Mouse (Mus musculus) intestine, postnatal 0 days (tissue): ENCODE results near the gene Abcc9. TPM values are rescaled to one million over a fixed set of nuclear protein-coding genes. Genes with fewer than 3 reads are reported as not detected.

Experiments used
- ATAC-seq: fragments of 200-750 bp; cut with Nextera tagmentation; 2 replicates; pipeline ENCODE4 v1.8.0; 2017; ENCODE audit warnings: mild to moderate bottlenecking, moderate TSS enrichment, moderate library complexity
- H3K27ac ChIP-seq: fragments of 300-500 bp; sonication (generic); 2 replicates; pipeline ENCODE4 v1.5.1; 2014; ENCODE audit warnings: mild to moderate bottlenecking, low read depth, low read length, moderate library complexity
- H3K27me3 ChIP-seq: fragments of 300-500 bp; sonication (generic); replicated peaks from 2 replicates; pipeline ENCODE4 v1.6.1; 2014; ENCODE audit warnings: low read length, mixed read lengths; ENCODE audit not compliant: control insufficient read depth, insufficient read depth
- H3K36me3 ChIP-seq: fragments of 300-500 bp; sonication (generic); 2 replicates; pipeline ENCODE4 v1.6.1; 2014; ENCODE audit warnings: mild to moderate bottlenecking, moderate library complexity; ENCODE audit not compliant: control insufficient read depth, insufficient read depth
- H3K4me1 ChIP-seq: fragments of 300-500 bp; sonication (generic); replicated peaks from 2 replicates; pipeline ENCODE4 v1.6.1; 2014; ENCODE audit warnings: antibody characterized with exemption, low read length, mixed read lengths; ENCODE audit not compliant: control insufficient read depth, insufficient read depth
- H3K4me2 ChIP-seq: fragments of 300-500 bp; sonication (generic); replicated peaks from 2 replicates; pipeline ENCODE4 v1.6.1; 2014; ENCODE audit warnings: low read depth, mild to moderate bottlenecking, moderate library complexity
- H3K4me3 ChIP-seq: fragments of 300-500 bp; sonication (generic); 2 replicates; pipeline ENCODE4 v1.5.1; 2014; ENCODE audit warnings: low read depth, low read length
- H3K9ac ChIP-seq: fragments of 300-500 bp; sonication (generic); 2 replicates; pipeline ENCODE4 v1.6.1; 2014; ENCODE audit warnings: mild to moderate bottlenecking, low read depth, low read length
- H3K9me3 ChIP-seq: fragments of 300-500 bp; sonication (generic); 2 replicates; pipeline ENCODE4 v1.6.1; 2016; ENCODE audit warnings: mixed run types; ENCODE audit not compliant: control insufficient read depth
- CTCF ChIP-seq: sonication (generic); IDR thresholded peaks from 2 replicates; pipeline ENCODE4 v1.5.1; 2016; ENCODE audit warnings: low read depth, mild to moderate bottlenecking, control low read depth, antibody characterized with exemption, moderate library complexity
- WGBS: fragments of 180-500 bp; shearing (Covaris S2); extraction: QIAGEN DNeasy Blood & Tissue Kit; methylation state at CpG from one replicate; pipeline ENCODE4 v1.1.7; 2014; 5-methylcytosine and 5-hydroxymethylcytosine counted together
- polyA plus RNA-seq: library from polyadenylated mRNA; unstranded; fragments of >200 nt; fragmentation: Nextera tagmentation; extraction: Ambion mirVana; gene quantifications from 2 replicates; pipeline ENCODE4 v1.2.1, GENCODE M21; 2015

Abcc9 gene
- polyA plus RNA-seq, 1 experiment from 2014 or later, result 5.0 TPM

DNA sequence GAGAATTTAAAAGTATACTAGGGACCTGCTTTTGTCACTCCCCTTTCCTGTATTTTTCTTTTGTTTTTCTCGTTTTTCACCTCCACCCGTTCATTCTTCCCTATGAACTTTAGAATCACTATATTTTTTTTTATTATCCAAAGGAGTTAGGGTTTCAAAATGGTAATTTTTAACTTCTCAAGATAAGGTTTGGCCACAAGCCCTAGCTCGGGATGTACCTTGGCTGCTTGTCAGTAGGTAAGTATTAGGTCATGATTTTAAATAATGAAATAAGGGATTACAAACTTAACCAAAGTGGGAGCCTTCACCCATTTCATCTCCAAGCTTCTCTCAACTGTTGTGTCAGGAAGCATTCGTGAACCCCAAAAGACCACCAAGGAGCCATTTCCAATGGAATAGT is 23.9 kb upstream of the Abcc9 start:
- H3K36me3 ChIP-seq, result no peaks in the 10 kb centered on the region
- H3K9me3 ChIP-seq, result peaks cover 5% of the 10 kb centered on the region; the same call in 1 of the 2 replicates
- H3K4me1 ChIP-seq, result no peaks in the 10 kb centered on the region
- no peak overlapping the region for H3K9ac ChIP-seq
- ATAC-seq, result no peak
- 65% methylated on average over 4 of the region's 4 CpGs for WGBS
- H3K27me3 ChIP-seq, result no peaks in the 10 kb centered on the region
- H3K27ac ChIP-seq, result no peak overlapping the region
- no peak for TF ChIP-seq CTCF
- no peak overlapping the region for H3K4me2 ChIP-seq
- no peak overlapping the region for H3K4me3 ChIP-seq

DNA sequence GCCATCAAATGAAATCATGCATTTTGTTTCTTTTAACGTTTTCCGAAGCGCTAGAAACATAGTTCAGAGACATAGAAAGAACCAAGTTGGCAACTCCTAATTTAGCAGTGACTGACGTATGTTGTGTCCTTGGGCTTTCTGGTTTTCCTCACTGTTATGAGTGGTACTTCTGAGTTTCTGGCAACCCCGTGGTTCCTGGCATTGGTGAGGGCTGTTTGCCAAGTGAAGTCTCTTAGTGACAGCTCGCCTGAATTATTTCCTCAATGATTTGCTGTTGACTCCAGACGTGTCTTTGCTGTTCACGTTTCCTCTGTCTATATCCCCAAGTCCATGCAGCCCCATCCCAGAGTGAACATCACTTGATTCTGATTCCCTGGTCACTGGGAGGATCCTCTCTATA is 19.6 kb upstream of the Abcc9 start:
- Histone ChIP-seq H3K9ac (no peak overlapping the region), H3K36me3 (no peaks in the 10 kb centered on the region), H3K4me3 (no peak overlapping the region), H3K4me1 (no peaks in the 10 kb centered on the region), H3K27me3 (no peaks in the 10 kb centered on the region), H3K27ac (no peak overlapping the region), H3K4me2 (no peak overlapping the region), H3K9me3 (peaks cover 5% of the 10 kb centered on the region; the same call in 1 of the 2 replicates)
- whole genome bisulfite sequencing, result 75% methylated on average over 8 of the region's 8 CpGs
- no peak for TF ChIP-seq CTCF
- ATAC-seq, result no peak

DNA sequence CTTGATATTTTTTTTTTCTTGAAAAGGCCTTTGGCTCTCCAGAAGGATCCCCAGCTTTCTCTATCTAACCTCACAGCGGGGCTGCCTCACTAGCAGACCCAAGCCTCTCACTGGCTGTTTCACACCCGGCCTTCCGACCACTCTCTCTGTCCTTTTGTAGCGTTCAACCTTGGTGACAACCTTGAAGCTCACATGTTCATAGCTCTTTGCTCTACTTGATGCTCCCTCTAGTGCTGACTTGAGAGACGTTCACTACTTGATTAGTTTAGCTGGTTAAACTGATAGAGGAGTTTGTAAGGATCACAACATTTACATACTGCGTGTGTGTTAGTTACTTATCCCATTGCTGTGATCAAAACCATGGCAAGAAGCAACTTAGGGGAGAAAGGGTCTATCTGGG is 18.5 kb upstream of the Abcc9 start:
- Histone ChIP-seq H3K27me3 (no peaks in the 10 kb centered on the region), H3K27ac (no peak overlapping the region), H3K4me3 (no peak overlapping the region), H3K36me3 (no peaks in the 10 kb centered on the region), H3K4me1 (no peaks in the 10 kb centered on the region), H3K9ac (no peak overlapping the region), H3K9me3 (peaks cover 5% of the 10 kb centered on the region; the same call in 1 of the 2 replicates), H3K4me2 (no peak overlapping the region)
- TF ChIP-seq CTCF, result peak; percentile 47
- no peak for ATAC-seq
- 71% methylated on average over 6 of the region's 6 CpGs for WGBS

DNA sequence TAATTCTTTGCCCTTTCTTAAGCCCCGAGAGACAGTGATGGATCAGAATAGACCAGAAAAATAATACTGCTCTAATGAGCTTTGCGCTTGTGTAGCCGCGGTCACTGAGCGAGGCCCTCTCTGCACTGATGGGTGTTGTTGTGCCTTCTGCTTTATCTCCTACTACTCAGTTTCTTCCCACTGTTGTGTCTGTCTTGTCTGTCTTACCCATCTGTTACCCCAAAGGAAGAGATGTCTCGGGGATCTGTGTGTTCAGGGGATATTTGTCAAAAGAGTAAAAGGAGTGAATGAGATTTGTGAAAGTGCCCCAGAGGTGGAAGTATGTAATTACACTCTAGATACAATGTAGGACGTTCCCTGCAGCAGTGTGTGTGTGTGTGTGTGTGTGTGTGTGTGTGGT is 16.1 kb upstream of the Abcc9 start:
- Histone ChIP-seq H3K9ac (no peak overlapping the region), H3K4me1 (no peaks in the 10 kb centered on the region), H3K27ac (no peak overlapping the region), H3K4me3 (no peak overlapping the region), H3K4me2 (no peak overlapping the region), H3K9me3 (peaks cover 5% of the 10 kb centered on the region; the same call in 1 of the 2 replicates), H3K27me3 (no peaks in the 10 kb centered on the region), H3K36me3 (no peaks in the 10 kb centered on the region)
- WGBS, result 62% methylated on average over 7 of the region's 7 CpGs
- peak; percentile 48 for TF ChIP-seq CTCF
- no peak for ATAC-seq

DNA sequence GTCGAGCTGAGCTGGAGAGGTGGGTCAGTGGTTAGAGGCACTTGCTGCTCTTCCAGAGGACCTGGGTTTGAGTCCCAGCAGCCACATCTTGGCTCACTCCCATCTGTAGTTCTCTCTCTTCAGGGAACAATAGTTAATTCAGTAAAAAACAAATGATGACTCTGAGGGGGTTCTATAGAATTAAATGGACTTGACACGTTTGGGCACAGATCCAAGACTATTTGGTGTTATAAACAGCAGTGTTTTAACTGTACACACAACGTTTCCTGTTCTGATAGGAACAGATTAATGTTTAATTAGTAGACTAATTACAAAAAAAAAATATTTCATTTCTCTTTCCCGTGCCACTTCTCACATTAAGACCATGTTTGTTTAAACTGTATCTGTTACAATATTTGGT is 15.1 kb upstream of the Abcc9 start:
- WGBS, result 42% methylated on average over 4 of the region's 4 CpGs
- Histone ChIP-seq H3K4me3 (no peak overlapping the region), H3K36me3 (no peaks in the 10 kb centered on the region), H3K4me1 (no peaks in the 10 kb centered on the region), H3K27ac (no peak overlapping the region), H3K4me2 (no peak overlapping the region), H3K27me3 (no peaks in the 10 kb centered on the region), H3K9me3 (no peaks in the 10 kb centered on the region), H3K9ac (no peak overlapping the region)
- ATAC-seq, result no peak
- no peak for TF ChIP-seq CTCF

DNA sequence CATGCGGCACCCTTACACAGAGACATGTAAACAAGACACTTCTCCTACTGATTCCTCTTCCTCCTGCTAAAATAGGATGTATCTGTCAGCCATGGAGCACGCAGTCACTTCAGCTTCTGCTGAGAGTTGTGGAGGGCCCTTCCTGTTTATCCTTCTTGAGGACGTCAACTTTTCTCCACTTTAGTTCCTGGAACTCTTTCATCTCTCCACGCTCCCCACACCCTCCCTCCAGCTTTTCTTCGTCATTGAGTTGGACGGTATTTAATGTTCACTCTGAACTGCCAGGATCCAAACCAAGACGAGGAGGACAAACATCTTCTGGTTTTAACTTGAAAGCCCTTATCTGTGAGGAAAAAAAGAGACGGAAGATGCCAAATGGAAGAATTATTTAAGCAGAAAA is 12.9 kb upstream of the Abcc9 start:
- H3K4me3 ChIP-seq, result no peak overlapping the region
- 59% methylated on average over 8 of the region's 8 CpGs for WGBS
- H3K9ac ChIP-seq, result no peak overlapping the region
- H3K27me3 ChIP-seq, result no peaks in the 10 kb centered on the region
- no peak overlapping the region for H3K4me2 ChIP-seq
- no peaks in the 10 kb centered on the region for H3K9me3 ChIP-seq
- TF ChIP-seq CTCF, result no peak
- H3K27ac ChIP-seq, result no peak overlapping the region; the same call in 1 of the 2 replicates
- no peak for ATAC-seq
- H3K36me3 ChIP-seq, result no peaks in the 10 kb centered on the region
- H3K4me1 ChIP-seq, result no peaks in the 10 kb centered on the region

DNA sequence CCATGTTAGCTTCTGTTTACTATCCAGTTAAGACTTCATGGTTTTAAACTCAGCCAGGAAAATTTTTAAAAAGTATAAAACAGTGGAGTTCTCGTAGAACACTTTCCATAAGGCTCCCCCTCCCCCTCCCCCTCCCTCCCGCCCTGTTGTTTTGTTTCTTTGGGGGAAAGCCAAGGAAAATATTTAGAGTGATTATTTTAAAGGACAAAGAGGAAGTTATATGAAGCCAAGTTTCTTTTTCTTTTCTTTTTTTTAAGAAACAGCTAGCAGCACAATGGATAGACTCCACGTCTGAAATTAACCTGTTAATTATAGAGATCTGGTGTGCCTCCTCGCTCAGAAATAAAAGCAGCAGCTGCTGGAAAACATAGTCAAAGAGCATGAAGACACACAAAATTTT is 9.0 kb upstream of the Abcc9 start:
- 48% methylated on average over 4 of the region's 4 CpGs for WGBS
- Histone ChIP-seq H3K27me3 (no peaks in the 10 kb centered on the region), H3K4me3 (no peak overlapping the region), H3K9me3 (no peaks in the 10 kb centered on the region), H3K36me3 (no peaks in the 10 kb centered on the region), H3K27ac (no peak overlapping the region), H3K4me1 (no peaks in the 10 kb centered on the region), H3K9ac (no peak overlapping the region), H3K4me2 (no peak overlapping the region)
- ATAC-seq, result no peak
- TF ChIP-seq CTCF, result no peak
